Mouse (Mus musculus) retina, adult 2 months (tissue): ENCODE results near the gene Naa16.

Source experiments
- DNase-seq: peaks from one replicate; pipeline ENCODE4 v3.0.0-alpha.2; 2012; ENCODE audit warnings: low read depth, low spot score

Naa16 gene

DNA sequence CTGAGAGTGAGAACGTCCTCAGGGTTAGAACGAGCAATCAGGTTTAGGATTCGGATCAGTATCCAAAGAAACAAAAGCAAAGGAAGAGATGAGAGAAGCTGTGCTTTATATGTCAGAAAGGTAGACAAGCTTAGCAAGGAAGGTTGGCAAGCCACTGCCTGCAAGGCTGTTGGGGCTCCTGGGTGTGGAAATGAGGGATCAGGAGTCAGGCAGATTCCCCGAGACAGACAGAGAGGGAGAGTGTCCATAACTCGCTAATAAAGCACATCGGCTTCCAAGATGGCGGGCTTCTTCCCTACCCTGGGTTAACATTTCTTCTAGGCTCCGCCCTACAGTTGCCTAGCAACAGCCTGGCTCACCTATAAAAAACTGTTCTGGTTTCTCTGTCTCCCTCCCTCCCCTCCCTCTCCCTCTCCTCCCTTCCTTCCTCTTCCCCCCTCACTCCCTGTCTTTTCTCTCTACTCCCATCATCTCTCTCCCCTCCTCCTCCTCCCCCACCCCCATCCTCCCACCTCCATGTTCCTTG is 114.6 kb downstream of the Naa16 start:
- no peak for DNase-seq

DNA sequence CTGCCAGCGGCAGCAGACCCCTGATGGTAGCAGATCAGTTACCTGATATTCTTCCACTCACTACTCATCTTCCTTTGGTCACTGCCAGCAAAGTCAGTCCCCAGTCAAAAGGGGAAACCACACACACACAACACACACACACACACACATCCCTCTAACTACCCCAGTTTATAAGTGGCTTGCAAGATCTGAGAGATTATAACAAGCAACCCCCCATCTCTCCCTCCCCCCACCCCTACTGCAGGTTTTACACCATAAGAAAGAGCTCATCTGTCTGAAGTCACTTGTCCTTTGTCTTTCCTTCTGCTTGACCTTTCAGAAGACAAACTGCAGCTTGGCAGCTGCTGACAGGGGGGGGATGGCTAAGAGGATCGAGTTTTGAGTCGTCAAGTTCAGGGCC is 115.1 kb downstream of the Naa16 start:
- no peak for DNase-seq
